Mouse (Mus musculus) kidney, adult 2 months (tissue): ENCODE data around the gene Nrap.

Source experiments
- CTCF ChIP-seq: fragments of 200-500 bp; conservative IDR thresholded peaks from 2 replicates; pipeline ENCODE4 v1.5.1; 2011; ENCODE audit warnings: low read depth, mild to moderate bottlenecking, control low read depth, low read length, moderate library complexity, mixed read lengths; ENCODE audit not compliant: insufficient read depth, insufficient read length
- POLR2A ChIP-seq: fragments of 200-500 bp; IDR thresholded peaks from one replicate; pipeline ENCODE4 v1.6.1; 2011; ENCODE audit warnings: low read depth, low read length, control low read depth

- TF ChIP-seq CTCF (no peak), POLR2A (no peak)
Measured at GRCm38 (mm10) chr19:56381407-56381806, 8.4 kb downstream of the Nrap start.
